Mouse (Mus musculus): Measurements from ENCODE around the gene Olr1.

Olr1 gene

DNA sequence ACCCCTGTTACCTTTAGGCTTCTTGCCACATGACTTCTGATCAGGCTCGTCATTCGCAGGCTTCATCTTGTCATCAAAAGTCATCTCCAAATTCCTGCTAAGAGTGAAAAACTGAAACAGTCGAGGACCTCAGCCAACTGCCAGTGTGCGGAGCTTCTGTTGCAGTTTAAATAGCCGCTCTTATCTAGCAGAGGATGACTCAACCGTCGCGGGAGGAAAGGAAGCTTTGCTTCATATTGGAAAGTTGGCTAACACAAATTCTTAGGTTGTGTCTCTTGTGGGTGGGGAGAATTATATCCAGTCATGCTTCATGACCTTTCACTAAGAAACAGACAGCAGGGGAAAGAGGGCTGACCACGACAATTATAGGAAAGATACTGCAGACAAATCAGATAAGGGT is at the start of gene Olr1:
Gene Olr1, minus strand, starts transcription at position 142 of the 400 bp plus-strand sequence.
- in situ Hi-C loops (cut with MboI, MseI), result no loop called here

DNA sequence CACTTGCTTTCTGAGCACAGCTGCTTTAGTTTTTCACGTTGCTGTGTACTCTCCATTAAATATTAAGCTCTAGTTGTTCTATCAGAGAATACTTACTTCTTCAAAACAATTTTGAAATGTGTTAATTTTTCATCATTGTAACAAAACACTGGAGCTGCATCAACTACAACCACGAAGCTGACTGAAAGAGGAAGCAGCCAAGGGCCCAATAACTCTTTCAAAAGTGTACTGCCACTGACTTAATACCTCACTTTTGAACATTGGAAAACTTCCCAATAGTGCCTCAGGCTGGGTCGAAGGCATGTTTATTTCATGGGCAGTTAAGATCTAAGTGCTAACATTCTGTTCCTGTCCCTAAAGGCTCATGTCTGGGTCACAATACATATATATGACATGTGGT is 41.0 kb upstream of the Olr1 start:
- in situ Hi-C loops (cut with MboI, MseI), result no loop called here

DNA sequence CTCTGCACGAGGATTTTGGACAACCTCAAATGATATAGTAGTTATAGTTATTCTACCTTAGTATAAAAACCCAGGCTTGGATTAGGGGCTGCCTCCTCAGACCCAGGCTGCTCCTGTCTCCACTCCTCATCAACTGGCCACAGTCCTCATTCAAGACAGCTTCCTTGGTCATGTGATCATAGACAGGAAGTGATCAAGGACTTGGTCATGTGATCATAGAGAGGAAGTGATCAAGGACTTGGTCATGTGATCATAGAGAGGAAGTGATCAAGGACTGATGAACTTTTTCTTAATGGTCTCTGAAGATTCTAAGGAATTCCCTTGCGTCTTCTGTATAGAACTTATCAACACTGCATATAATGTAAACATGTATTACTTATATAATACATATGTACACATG is 40.3 kb upstream of the Olr1 start:
- in situ Hi-C loops (cut with MboI, MseI), result no loop called here

DNA sequence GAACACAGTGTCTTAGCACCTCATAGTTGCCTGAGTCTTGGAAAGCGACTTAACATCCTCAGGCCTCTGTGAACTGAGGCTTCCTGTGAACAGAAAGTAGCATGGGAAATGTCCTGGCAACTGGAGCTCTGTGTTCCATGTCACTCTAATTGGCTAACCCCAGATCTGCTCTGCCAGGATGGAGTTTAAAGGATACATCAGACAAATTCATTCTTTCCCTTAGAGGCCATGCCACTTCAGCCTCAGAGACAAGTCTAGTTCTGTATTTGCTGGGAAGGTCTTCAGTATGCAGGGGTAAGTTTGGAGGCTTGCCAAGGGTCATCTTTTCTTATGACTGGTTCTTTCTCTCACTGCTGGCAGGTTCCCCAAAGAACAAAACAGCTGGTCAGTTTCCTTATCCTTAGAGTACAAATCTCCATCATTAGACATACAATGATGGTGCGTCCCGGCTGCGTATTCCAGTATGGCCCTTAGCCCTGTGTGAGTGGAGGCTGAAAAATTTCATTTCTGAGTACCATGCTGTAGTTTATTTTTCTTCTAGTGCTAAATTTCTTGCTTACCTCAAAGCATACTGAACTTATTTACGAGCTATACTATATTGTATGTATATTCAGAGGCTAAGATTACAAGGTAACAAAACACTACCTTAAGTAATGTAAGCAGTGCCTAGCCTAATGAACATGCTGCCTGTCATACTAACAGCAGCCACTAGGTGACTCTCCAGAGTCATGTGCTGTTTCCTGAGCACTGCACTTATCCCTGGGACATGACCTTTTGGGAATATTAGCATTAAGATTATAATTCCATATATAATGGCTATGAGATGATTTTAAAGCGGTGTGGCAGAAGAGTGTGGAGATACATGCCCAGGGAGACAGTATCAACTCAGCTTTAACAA is 37.0 kb upstream of the Olr1 start:
- in situ Hi-C loops (cut with MboI, MseI), result no loop called here

DNA sequence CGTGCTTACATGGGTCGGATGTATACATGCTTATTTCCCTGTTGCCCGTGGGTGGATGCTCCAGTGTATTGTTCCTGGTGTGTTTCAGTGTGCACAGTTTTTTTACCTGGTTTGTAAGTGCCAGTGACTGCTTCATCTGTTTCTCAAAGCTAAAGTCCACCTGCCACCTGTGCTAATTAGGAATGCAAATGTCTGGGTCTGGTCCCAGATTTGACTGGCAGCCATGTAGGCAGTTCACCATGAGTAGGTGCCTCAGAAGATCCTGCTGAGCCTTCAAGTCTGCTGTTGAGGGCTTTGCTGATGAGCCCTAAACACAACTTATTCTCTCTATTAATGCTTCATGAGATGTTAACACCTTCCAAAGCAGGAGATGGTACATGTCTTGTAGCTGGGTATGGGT is 35.6 kb upstream of the Olr1 start:
- in situ Hi-C loops (cut with MboI, MseI), result no loop called here

DNA sequence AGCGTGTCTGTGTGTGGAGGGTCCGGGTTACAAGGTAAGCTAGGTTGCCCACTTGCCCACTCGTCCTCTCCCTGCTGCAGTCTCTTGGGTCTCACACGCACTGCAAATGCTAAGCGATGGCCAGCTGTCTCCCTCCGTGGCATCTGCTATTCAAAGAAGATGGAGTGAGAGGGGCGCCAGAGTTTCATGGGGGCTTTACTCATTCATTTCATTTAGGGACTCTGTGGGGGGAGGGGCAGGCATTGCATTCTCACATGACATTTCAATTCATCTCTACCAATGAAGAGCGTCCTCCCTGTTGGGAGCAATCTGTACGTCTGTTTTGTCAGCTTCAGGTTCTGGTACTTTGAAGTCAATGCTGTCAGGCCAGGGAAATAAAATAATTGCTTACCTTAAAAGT is 35.0 kb upstream of the Olr1 start:
- in situ Hi-C loops (cut with MboI, MseI), result no loop called here

DNA sequence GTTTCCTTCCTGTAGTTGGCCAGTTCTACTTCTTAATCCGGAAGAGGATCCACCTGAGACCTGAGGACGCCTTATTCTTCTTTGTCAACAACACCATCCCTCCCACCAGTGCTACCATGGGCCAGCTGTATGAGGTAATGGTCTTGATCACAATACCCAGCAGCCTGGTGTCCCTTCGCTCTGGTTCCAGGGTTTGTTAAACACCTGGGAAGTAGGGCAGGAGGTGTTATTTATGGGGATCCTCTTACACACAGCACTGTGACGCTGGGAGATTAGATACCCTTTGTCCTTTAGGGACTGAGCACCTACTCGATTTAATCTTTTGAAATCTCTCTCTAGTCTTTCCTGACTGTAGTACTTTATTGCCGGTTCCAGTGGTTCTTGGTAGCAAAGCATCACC is 31.6 kb upstream of the Olr1 start:
- in situ Hi-C loops (cut with MboI, MseI), result no loop called here

DNA sequence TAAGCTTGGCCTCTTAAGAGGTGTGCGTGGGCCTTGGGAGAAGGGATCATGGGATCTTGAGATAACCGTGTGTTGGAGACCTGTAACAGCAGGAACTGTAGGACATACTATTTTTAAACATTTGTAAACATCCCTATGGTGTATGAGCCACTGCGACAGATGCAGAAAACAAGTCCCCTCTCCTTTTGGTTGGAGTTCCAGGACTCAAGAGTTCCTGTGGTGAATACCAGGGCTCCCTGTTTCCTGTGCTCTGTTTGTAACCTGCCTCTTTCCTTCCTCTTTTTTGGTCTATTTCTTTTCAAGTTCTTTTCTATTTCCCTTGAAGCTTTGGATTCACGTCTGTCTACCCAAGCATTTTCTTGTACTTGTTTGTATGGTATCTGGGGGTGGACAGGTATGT is 28.8 kb upstream of the Olr1 start:
- in situ Hi-C loops (cut with MboI, MseI), result no loop called here

DNA sequence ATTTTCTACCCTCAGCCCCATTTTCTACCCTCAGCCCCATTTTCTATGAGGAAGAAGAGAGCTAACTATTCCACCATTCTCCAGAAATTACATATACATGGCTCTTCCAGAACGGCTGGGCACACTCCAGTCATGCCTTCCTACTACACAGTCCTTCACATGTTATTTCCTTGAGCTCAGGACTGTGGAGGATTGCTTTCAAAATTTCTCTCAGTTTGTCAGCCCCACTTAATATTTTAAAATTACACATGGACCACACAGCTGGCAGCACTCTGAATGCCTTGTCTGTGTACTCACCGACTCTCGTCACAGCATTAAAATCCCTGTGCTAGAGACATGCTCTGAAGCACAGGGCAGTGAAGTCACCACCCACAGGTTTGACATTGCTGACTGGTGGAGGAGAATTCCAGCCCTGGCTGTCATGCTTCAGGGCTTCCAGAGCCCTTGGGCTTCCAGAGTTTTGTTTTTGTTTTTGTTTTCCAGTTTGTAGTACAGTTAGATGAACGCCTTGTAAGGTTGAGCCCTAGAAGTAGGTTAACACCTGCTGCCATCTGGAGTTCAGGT is 27.7 kb upstream of the Olr1 start:
- in situ Hi-C loops (cut with MboI, MseI), result no loop called here

DNA sequence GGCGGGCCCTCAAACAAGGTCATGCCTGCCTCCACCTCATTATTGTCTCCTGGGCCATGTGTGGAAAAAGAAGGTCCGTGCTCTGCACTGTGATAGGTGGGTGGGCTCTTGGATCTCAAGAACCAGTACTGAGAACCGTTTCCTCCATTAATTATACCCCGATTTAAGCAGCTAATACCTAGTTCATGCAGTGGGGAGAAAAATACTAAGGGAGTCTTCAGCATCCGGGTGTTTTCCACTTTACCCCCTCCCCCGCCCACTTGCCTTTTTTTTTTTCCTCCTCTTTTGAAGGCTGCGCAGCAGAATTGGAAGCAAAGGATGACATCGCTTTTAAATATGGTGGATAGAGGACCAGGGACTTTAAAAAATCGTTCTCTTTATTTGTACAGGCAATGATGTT is 27.1 kb upstream of the Olr1 start:
- in situ Hi-C loops (cut with MboI, MseI), result no loop called here

DNA sequence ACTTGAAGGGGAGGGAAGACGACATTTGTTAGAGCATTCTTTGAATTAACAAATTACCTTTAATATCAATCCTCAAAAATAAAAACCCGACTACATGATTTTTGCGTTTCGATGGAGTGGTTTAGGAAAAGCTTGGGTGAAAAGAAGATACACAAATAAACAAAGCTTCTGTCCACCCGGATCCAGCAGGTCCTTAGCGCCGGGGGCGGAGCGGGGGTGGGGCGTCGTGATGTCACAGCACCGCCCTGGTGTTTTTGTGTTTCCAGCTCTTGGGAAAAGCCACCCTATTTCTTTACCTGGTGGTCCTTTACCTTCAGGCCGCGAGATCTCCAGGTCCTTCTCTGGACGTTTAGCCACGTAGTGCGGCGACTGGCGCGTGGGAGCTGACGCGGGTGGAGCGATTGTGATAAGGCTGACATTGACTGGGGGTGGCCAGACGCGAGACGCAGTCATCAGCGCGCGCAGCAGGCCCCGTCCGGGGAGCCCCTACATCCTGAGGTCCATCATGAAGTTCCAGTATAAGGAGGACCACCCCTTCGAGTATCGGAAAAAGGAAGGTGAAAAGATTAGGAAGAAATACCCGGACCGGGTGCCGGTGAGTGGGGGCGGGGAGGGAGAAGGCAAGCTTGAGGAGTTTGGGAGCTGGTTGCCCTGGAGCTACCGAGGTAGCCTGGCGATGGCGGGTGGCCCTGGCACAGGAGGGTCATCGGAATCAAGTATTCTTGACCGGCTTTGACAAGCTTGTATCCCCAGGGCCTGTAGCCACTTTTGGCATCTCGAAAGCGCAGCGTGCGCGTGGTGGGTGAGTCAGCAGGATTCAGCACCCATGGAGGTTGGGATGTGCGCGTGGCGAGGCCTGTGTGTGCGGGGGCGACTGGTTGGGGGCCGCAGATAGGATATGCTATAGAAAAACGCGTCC is 26.2 kb upstream of the Olr1 start, which contains the start of gene Gabarapl1:
Gene Gabarapl1, plus strand, starts transcription at position 219 of the 919 bp plus-strand sequence.
- in situ Hi-C loops (cut with MboI, MseI), result no loop called here

DNA sequence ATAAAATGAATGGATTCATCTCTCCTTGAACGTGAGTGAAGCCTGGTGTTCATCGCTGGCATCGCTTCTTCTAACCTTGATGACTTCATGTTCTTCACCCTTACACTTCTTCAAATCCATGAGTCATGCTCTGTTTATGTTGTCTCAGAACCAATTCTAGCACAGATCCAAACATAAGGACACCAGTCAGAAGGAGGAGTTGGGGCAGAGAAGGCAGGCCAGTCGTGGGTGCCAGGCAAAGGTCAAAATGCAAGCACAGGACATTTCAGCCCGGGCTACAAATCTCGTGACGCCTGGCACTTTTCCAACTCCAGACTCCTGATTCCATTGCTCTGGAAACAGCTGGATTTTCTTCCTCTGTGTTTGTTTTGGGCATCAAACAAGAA is 25.6 kb upstream of the Olr1 start:
- in situ Hi-C loops (cut with MboI, MseI), result no loop called here

DNA sequence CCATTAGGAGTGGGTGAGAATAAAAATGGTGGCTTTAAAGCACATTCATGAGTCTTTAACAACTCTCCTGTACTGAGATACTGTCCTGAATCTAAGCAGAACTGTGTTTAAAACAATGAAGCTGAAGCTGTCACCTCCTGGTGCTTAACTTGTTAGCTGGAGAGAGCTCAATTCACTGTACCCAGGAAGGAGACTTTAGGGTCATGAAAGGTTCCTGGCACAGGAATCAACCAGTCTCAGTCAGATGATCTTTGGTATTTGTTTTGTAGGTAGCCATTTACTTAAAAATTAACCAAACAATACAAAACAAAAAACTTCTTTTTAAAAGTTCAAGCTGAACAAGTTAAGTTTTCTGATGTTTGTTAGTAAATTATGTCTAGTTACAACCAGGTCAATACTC is 23.3 kb upstream of the Olr1 start:
- in situ Hi-C loops (cut with MboI, MseI), result no loop called here

DNA sequence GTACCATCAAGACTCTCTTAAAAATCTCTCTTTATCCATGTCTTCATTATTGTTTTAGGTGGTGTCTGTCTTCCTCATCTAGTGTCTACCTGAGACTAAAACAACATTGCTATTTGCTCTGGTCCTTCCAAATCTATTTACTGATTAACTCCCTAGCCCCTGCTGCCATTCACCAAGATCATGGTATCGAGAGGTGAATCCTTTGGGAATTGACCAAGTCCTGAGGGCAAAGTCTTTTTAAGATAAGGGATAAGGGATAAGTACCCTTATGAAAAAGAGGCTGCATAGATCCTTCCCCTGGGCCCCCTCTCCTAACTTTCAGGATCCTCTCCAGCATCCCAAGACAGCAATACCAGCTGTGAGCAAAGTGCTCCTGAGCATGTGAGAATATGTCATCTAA is 22.6 kb upstream of the Olr1 start:
- in situ Hi-C loops (cut with MboI, MseI), result no loop called here

DNA sequence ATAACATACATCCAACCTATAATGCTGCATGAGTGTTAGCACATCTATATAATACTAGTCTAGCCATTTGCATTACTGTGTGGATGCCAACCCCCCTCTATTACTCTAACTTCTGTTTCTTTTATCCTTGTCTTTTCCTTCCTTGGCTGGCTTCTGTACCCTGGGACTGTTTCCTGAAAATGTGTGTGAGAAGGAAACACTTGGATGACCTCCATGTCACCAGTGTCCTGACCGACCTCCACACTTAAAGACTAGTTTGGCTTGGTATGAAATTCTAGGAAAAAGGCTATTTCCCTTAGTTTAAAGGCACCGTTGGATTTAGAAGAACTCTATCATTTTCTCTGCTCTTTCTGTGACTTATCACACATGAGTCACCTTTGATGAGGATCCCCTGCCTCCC is 20.5 kb upstream of the Olr1 start:
- in situ Hi-C loops (cut with MboI, MseI), result no loop called here

DNA sequence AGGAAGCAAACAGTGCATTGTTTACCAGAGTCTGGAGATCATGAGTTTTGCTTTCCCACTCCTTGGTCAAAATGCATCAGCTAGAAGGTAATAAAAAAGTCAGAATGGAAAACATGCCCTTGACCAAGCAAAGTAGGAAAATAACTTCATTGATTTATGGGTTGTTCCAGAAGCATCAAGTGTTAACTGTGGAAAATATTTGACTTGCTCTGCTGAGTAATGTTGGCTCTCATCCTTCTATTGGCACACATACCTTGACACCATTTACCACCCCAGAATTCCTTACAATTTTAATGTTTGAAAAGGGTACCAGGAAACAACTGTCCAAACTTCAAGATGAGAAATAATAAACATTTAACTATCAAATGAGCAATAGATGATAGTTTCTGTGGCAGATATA is 19.1 kb upstream of the Olr1 start:
- in situ Hi-C loops (cut with MboI, MseI), result no loop called here

DNA sequence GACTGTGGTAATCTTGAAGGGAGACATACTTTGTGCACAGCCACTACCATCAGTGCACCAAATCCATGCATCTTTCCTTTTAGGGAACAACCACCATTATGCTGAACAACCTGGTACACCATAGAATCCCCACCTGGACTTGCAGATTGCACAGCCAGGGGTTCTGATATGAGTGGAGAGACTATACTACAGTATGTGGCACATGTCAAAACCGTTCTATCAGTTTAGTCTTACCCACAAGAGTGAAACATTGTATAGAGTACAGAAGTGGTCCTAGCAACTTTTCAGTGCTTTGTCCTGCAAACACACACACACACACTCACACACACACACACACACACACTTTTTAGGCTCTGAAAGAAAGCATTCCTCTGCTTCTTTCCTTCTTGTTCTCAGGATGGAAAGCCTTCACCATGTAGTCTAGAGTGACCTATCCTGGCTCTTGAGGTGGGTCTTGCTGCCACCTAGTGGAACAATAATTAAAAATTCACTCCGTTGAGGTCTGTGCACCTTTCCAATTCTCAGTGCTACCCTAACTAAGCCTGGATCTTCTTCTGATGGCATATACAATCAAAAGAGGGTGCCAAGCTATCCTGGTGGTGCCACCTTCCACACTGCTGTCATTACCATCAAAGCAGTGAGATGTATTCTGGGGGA is 10.9 kb upstream of the Olr1 start:
- in situ Hi-C loops (cut with MboI, MseI), result loop anchor here in 1 of 2 experiments (5.0 kb wide), 1 partner anchor 126 kb away; no protein-coding TSS in a partner anchor

DNA sequence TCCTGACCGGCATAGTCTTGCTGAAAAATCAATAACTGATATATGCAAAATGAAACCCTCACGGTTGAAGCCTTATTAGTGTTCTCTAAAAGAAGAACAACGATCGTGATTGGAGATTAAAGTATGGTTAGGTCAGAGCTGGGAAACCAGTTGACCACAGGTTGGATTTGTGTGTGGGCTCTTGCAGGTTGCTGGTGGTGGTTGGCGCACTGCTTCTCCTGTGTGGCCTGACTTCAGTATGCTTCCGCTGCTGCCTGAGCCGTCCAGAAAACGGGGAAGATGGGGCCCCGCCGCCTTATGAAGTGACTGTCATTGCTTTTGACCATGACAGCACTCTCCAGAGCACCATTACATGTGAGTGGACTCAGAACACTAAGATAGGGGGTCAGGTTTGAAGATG is 9.4 kb upstream of the Olr1 start:
- in situ Hi-C loops (cut with MboI, MseI), result loop anchor here in 1 of 2 experiments (5.0 kb wide), 1 partner anchor 124 kb away; no protein-coding TSS in a partner anchor

DNA sequence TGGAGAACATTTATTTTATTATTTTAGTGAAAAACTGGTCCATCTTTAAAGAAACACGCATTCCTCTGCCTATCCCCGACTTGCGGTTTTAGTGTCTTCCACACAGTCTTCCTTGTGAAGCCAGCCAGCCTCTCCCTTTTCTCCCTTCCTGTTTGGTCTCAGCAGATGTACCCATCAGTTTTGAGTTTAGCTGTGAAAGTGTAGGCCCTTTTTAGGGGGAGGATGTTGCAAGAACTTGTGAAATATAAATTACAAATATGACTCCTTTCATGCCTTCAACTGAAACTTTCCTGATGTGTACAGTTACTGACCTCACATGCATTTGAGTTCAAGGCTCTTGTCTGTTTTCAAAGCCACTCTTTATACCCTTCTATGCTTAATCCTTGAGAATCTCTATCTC is 8.1 kb upstream of the Olr1 start:
- in situ Hi-C loops (cut with MboI, MseI), result loop anchor here in 1 of 2 experiments (5.0 kb wide), 1 partner anchor 123 kb away; no protein-coding TSS in a partner anchor

DNA sequence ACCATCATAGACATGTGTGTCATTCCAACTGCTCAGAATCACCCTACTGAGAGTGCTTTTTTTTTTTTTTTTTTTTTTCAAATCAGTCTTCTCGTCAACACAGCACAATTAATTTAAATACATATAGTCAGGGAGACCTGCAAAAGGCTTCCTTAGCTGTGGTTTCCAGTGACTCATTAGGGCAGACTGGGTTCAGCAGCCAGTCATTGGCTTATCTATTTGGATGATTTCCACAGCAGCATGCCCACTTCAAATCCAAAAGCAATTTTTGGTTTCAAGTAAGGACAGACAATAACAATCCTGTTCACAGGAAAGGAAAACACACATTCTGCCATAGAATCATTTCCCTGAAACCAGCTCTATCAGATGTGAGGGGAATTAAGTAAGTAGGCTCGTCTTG is 7.4 kb upstream of the Olr1 start:
- in situ Hi-C loops (cut with MboI, MseI), result no loop called here

DNA sequence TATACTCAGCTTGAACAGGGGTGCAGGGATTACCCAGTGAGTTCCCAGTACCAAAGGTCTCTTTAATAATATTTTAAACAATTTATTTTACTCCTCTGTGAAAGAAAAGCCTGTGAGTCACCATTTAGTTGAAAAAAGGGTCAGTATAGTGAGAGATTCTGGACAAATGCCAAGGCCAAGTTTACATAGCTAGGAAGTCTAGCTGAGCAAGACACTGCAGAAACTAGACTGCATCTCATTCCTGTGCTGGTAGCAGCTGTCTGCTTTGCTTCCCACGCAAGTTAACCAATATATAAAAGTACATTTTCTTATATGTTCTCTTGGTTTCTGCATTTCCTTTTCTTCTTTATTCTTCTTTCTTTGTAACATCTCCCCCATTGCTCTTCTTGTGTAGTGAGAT is 6.4 kb upstream of the Olr1 start:
- in situ Hi-C loops (cut with MboI, MseI), result no loop called here

DNA sequence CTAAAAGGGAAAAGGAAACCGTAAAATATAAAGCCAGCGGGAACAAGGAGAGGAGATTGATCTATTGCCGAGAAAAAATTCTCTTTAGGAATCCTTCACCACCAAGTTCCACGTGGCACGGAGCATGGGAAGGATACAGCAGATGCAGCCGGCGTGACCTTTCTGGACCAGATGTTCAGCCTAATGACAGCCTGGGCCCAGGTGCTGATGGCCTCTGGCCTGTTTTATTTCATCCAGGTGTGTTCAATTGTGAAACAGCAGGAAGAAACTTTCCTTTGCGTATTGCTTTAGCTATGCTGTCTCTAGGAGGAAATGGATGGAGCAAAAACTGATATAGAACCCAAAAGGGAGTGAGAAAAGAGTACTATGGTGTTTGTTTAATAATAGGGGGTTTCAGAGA is 5.9 kb upstream of the Olr1 start:
- in situ Hi-C loops (cut with MboI, MseI), result no loop called here
